Mouse (Mus musculus) lung, embryonic 16.5 days (tissue): ENCODE measurements around the gene Procr. TPM values are rescaled to one million over a fixed set of nuclear protein-coding genes. Genes with fewer than 3 reads are reported as not detected.

ENCODE experiments used
- ATAC-seq: fragments of 200-750 bp; cut with Nextera tagmentation; 2 replicates; pipeline ENCODE4 v1.8.0; 2017; ENCODE audit warnings: low read depth, mild to moderate bottlenecking, moderate library complexity
- H3K27ac ChIP-seq: fragments of 300-500 bp; sonication (generic); 2 replicates; pipeline ENCODE4 v1.5.1; 2014; ENCODE audit warnings: mild to moderate bottlenecking, control low read depth, low read length
- H3K27me3 ChIP-seq: fragments of 300-500 bp; sonication (generic); 2 replicates; pipeline ENCODE4 v1.6.1; 2014; ENCODE audit warnings: low read depth, low read length, mixed read lengths; ENCODE audit not compliant: control insufficient read depth, insufficient read depth
- H3K36me3 ChIP-seq: fragments of 300-500 bp; sonication (generic); 2 replicates; pipeline ENCODE4 v1.6.1; 2014; ENCODE audit warnings: low read length; ENCODE audit not compliant: control insufficient read depth, insufficient read depth
- H3K4me1 ChIP-seq: fragments of 300-500 bp; sonication (generic); replicated peaks from 2 replicates; pipeline ENCODE4 v1.6.1; 2014; ENCODE audit warnings: low read length, mixed read lengths; ENCODE audit not compliant: control insufficient read depth, insufficient read depth
- H3K4me2 ChIP-seq: fragments of 300-500 bp; sonication (generic); 2 replicates; pipeline ENCODE4 v1.6.1; 2014; ENCODE audit warnings: low read depth, low read length, control low read depth
- H3K4me3 ChIP-seq: fragments of 300-500 bp; sonication (generic); 2 replicates; pipeline ENCODE4 v1.5.1; 2014; ENCODE audit warnings: mild to moderate bottlenecking, low read length, control low read depth
- H3K9ac ChIP-seq: fragments of 300-500 bp; sonication (generic); 2 replicates; pipeline ENCODE4 v1.6.1; 2014; ENCODE audit warnings: low read length, control low read depth
- H3K9me3 ChIP-seq: fragments of 300-500 bp; sonication (generic); 2 replicates; pipeline ENCODE4 v1.6.1; 2016; ENCODE audit warnings: low read length; ENCODE audit not compliant: control insufficient read depth
- WGBS: fragments of 180-500 bp; shearing (Covaris S2); extraction: QIAGEN DNeasy Blood & Tissue Kit; methylation state at CpG from one replicate; pipeline ENCODE4 v1.1.7; 2014; 5-methylcytosine and 5-hydroxymethylcytosine counted together
- polyA plus RNA-seq: library from polyadenylated mRNA; unstranded; fragments of >200 nt; fragmentation: Nextera tagmentation; extraction: Ambion mirVana; gene quantifications from 2 replicates; pipeline ENCODE4 v1.2.1, GENCODE M21; 2015

The Procr gene
- polyA plus RNA-seq, 1 experiment from 2014 or later = 16.8 TPM

DNA sequence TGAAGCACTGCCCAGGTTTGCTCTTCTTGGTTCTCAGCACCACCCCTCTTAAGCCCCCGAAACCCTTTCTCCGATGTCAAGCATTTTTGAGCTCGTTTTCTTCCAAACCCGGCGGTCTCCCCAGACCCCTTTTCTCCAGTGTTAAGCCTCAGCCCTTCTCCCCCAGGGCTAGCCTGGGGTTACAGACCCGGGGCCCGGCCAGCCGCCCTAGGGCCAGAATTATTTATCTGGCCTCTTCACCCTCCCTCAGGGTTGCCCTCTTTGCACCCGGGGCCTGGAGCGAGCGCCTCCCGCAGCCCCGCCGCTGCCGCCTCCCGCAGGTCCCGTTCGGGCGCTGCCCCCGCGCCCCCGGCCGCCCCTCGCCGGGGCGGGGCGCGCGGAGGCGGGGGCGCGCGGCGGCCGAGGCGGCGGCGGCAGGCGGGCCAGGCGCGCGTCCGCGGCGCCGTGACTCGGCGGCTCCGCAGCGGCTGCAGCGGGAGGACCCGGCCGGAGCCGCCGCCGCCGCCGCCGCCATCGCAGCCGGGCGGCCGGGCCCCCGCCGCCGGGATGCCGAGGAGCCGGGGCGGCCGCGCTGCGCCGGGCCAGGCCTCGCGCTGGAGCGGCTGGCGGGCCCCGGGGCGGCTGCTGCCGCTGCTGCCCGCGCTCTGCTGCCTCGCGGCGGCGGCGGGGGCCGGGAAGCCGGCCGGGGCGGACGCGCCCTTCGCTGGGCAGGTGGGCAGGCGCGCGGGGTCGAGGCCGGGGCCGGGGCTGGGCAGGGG is 24.2 kb downstream of the Procr start, which contains the start of gene Mmp24:
Mmp24 (plus strand) TSS at position 416 of the 758 bp plus-strand sequence.
- peak within 1 kb of the TSS; percentile 57 for H3K4me3 ChIP-seq
- H3K4me1 ChIP-seq = peaks cover 4% of the 10 kb centered on the region; the same call in 1 of the 2 replicates
- no peak within 1 kb of the TSS for H3K9ac ChIP-seq
- peaks cover 48% of the 10 kb centered on the region for H3K27me3 ChIP-seq
- no peak within 1 kb of the TSS for H3K27ac ChIP-seq
- ATAC-seq = peak; percentile 59; the same call in 1 of the 2 replicates
- 6% methylated on average over 20 of the region's 100 CpGs for WGBS
- H3K4me2 ChIP-seq = peak within 1 kb of the TSS; percentile 98
- H3K9me3 ChIP-seq = no peaks in the 10 kb centered on the region
- H3K36me3 ChIP-seq = no peaks in the 10 kb centered on the region

DNA sequence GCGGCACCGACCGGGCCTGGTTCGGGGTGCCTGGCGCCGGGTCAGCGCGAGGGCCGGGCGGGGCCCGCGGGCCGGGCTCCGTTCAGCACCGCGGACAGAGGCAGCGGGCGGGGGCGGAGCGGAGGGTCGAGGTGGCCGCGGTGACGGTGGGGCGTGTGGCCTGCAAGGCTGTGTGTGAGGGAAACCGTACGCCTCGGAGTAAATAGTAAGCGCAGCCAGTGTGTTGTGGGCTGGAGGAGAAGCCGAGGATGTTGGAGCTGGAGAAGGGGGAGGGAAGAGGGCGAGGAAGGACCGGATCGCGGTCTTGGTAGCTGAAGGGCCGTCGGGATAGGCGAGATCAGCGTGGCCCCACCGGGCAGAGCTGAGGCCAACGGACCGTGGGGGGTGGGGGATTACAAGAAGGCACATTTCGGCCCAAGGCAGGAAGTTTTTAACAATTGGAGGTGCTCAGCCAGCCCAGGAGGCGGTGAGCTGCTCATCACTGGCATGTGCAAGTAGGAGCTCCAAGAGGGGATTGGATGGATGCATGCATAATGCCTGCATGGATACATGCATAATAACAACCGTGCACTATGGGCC is 24.9 kb downstream of the Procr start:
- no peak overlapping the region for H3K9ac ChIP-seq
- peak overlapping the region; percentile 57 for H3K4me3 ChIP-seq
- peaks cover 48% of the 10 kb centered on the region for H3K27me3 ChIP-seq
- no peaks in the 10 kb centered on the region for H3K36me3 ChIP-seq
- H3K4me2 ChIP-seq = peak overlapping the region; percentile 98
- peaks cover 4% of the 10 kb centered on the region; the same call in 1 of the 2 replicates for H3K4me1 ChIP-seq
- H3K27ac ChIP-seq = no peak overlapping the region
- WGBS = 2% methylated on average over 31 of the region's 44 CpGs
- ATAC-seq = peak; percentile 94
- H3K9me3 ChIP-seq = no peaks in the 10 kb centered on the region

- no peak overlapping the region for H3K4me3 ChIP-seq
- peaks cover 4% of the 10 kb centered on the region; the same call in 1 of the 2 replicates for H3K4me1 ChIP-seq
- H3K27ac ChIP-seq = no peak overlapping the region
- no peaks in the 10 kb centered on the region for H3K36me3 ChIP-seq
- WGBS = 49% methylated on average over 10 of the region's 10 CpGs
- H3K27me3 ChIP-seq = peaks cover 48% of the 10 kb centered on the region
- H3K9ac ChIP-seq = no peak overlapping the region
- no peaks in the 10 kb centered on the region for H3K9me3 ChIP-seq
- ATAC-seq = no peak
- H3K4me2 ChIP-seq = no peak overlapping the region
Measured at GRCm38 (mm10) chr2:155776824-155777687, 26.1 kb downstream of the Procr start.

- H3K9me3 ChIP-seq = no peaks in the 10 kb centered on the region
- no peaks in the 10 kb centered on the region for H3K36me3 ChIP-seq
- H3K4me2 ChIP-seq = no peak overlapping the region
- no peak overlapping the region for H3K9ac ChIP-seq
- H3K4me3 ChIP-seq = no peak overlapping the region
- no peak for ATAC-seq
- H3K27me3 ChIP-seq = peaks cover 48% of the 10 kb centered on the region
- 83% methylated on average over 4 of the region's 4 CpGs for WGBS
- H3K27ac ChIP-seq = no peak overlapping the region
- peaks cover 4% of the 10 kb centered on the region; the same call in 1 of the 2 replicates for H3K4me1 ChIP-seq
Measured at GRCm38 (mm10) chr2:155777688-155777985, 26.7 kb downstream of the Procr start.

DNA sequence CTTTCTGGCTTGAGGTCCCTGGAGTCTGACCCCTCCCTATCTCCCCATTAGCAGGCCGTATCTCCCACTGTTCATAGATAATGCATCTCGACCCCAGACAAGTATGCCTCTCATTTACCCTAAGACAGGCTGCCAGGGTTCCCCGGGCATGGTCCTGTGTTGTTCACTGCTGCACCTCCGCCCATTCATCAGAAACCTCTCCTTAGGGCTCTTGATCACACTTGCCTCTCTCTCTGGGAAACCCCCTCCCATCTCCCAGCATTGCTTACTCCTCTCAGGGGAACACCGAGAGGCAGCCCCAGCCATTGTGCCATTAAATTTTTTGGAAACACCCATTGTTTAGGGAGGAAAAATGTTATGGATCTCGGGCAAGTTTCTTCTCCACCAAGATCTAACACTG is 27.1 kb downstream of the Procr start:
- H3K4me1 ChIP-seq = peaks cover 4% of the 10 kb centered on the region; the same call in 1 of the 2 replicates
- H3K36me3 ChIP-seq = no peaks in the 10 kb centered on the region
- H3K9ac ChIP-seq = no peak overlapping the region
- H3K27ac ChIP-seq = no peak overlapping the region
- ATAC-seq = no peak
- H3K9me3 ChIP-seq = no peaks in the 10 kb centered on the region
- no peak overlapping the region for H3K4me3 ChIP-seq
- no peak overlapping the region for H3K4me2 ChIP-seq
- H3K27me3 ChIP-seq = peaks cover 45% of the 10 kb centered on the region
- whole genome bisulfite sequencing = 58% methylated on average over 6 of the region's 6 CpGs

DNA sequence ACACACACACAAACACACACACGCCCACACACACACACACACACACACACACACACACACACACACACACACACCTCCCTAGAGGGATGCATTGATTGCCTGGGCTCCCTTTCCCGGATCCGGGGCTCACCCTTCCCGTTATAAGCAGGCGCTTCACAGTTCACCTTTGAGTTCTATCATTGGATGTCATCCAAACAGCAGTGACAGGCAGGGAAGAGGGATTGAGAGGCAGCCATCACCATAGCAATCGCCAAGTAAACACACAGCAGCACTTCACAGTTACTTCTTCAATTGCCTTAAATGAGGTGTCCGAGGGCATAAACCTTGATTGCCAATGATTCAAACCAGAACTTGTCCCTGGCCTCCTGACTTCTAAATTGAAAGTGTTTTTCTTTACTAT is 28.1 kb downstream of the Procr start:
- H3K4me3 ChIP-seq = no peak overlapping the region
- no peaks in the 10 kb centered on the region for H3K9me3 ChIP-seq
- no peak overlapping the region for H3K4me2 ChIP-seq
- ATAC-seq = no peak
- H3K27me3 ChIP-seq = peaks cover 35% of the 10 kb centered on the region
- H3K9ac ChIP-seq = no peak overlapping the region
- 22% methylated on average over 6 of the region's 7 CpGs for WGBS
- no peaks in the 10 kb centered on the region for H3K36me3 ChIP-seq
- no peak overlapping the region for H3K27ac ChIP-seq
- peaks cover 4% of the 10 kb centered on the region; the same call in 1 of the 2 replicates for H3K4me1 ChIP-seq

- no peaks in the 10 kb centered on the region for H3K36me3 ChIP-seq
- H3K27me3 ChIP-seq = peaks cover 32% of the 10 kb centered on the region
- H3K4me2 ChIP-seq = no peak overlapping the region
- H3K4me3 ChIP-seq = no peak overlapping the region
- H3K4me1 ChIP-seq = peaks cover 4% of the 10 kb centered on the region; the same call in 1 of the 2 replicates
- no peaks in the 10 kb centered on the region for H3K9me3 ChIP-seq
- WGBS = 78% methylated on average over 3 of the region's 3 CpGs
- no peak overlapping the region for H3K9ac ChIP-seq
- no peak for ATAC-seq
- no peak overlapping the region for H3K27ac ChIP-seq
Measured at GRCm38 (mm10) chr2:155779506-155779905, 28.6 kb downstream of the Procr start.

- no peaks in the 10 kb centered on the region for H3K36me3 ChIP-seq
- H3K4me1 ChIP-seq = no peaks in the 10 kb centered on the region
- no peak overlapping the region for H3K9ac ChIP-seq
- H3K4me2 ChIP-seq = no peak overlapping the region
- H3K4me3 ChIP-seq = no peak overlapping the region
- 60% methylated on average over 6 of the region's 6 CpGs for WGBS
- ATAC-seq = no peak
- H3K9me3 ChIP-seq = no peaks in the 10 kb centered on the region
- no peaks in the 10 kb centered on the region for H3K27me3 ChIP-seq
- no peak overlapping the region for H3K27ac ChIP-seq
Measured at GRCm38 (mm10) chr2:155784534-155784933, 33.6 kb downstream of the Procr start.

DNA sequence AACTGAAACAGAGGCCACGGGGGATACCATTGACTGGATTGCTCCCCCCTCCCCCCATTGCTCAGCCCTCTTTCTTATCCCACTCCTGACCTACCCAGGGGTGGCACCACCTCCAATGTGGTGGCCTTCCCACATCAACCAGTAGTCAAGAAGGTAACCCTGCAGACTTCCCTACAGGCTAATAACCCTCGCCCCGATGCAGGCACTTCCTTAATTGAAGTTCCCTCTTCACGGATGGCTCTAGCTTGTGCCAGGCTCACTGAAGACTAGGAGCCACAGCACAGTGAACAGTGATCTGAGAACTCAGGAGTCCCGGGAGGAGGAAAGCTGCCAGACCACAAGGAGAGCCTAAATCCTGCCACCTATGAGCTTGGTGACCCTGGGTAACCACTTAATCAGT is 36.0 kb downstream of the Procr start:
- no peaks in the 10 kb centered on the region for H3K9me3 ChIP-seq
- no peaks in the 10 kb centered on the region for H3K4me1 ChIP-seq
- H3K4me3 ChIP-seq = no peak overlapping the region
- H3K9ac ChIP-seq = no peak overlapping the region
- H3K27ac ChIP-seq = no peak overlapping the region
- no peak overlapping the region for H3K4me2 ChIP-seq
- no peaks in the 10 kb centered on the region for H3K27me3 ChIP-seq
- 70% methylated on average over 5 of the region's 5 CpGs for WGBS
- no peak for ATAC-seq
- no peaks in the 10 kb centered on the region for H3K36me3 ChIP-seq
